Comparison of ENCODE assay signal across 14 mouse cellular contexts in genomic region chr13:93091176-93091575, GRCm38 (mm10). TPM values are rescaled to one million over a fixed set of nuclear protein-coding genes. Genes with fewer than 3 reads are reported as not detected.
"Had no signal": no experiment of that assay in that cellular context is flagged by ENCODE, and none has a peak within 500 bp of the region (broad histone marks: within the 10 kb centered on the region; RNA-seq: fewer than 3 reads in every experiment).

No protein-coding gene starts in this region.

- DNase-seq: lung, embryonic 14.5 days; lung, postnatal 4 days; midbrain, embryonic 14.5 days; retina, postnatal 1 day; right cerebral cortex, postnatal 4 days; spleen, adult 18-20 months; thymus, adult 18-20 months; thymus, postnatal 14 days; thymus, postnatal 36 days had no signal

- H3K27ac ChIP-seq: midbrain, embryonic 10.5 days; midbrain, embryonic 12.5 days; neural tube, embryonic 13.5 days; neural tube, embryonic 15.5 days had no signal

- H3K4me3 ChIP-seq: midbrain, embryonic 10.5 days; midbrain, embryonic 12.5 days; myocyte; neural tube, embryonic 13.5 days; neural tube, embryonic 15.5 days had no signal

- H3K4me1 ChIP-seq: midbrain, embryonic 10.5 days; midbrain, embryonic 12.5 days; neural tube, embryonic 13.5 days; neural tube, embryonic 15.5 days had no signal

- H3K27me3 ChIP-seq: midbrain, embryonic 12.5 days; neural tube, embryonic 13.5 days; neural tube, embryonic 15.5 days had no signal

RNA-seq across cellular contexts. Expression of gene Cmya5, which starts 53.3 kb away (rescaled TPM):
- polyA plus RNA-seq: midbrain, embryonic 12.5 days had no signal
